Mouse (Mus musculus): ENCODE measurements around the gene Slc5a1. TPM values are rescaled to one million over a fixed set of nuclear protein-coding genes. Genes with fewer than 3 reads are reported as not detected.
A peak's percentile ranks its signal among the peaks of the same experiment; 100 is the strongest.

The Slc5a1 gene
- total RNA-seq (2022): not detected

DNA sequence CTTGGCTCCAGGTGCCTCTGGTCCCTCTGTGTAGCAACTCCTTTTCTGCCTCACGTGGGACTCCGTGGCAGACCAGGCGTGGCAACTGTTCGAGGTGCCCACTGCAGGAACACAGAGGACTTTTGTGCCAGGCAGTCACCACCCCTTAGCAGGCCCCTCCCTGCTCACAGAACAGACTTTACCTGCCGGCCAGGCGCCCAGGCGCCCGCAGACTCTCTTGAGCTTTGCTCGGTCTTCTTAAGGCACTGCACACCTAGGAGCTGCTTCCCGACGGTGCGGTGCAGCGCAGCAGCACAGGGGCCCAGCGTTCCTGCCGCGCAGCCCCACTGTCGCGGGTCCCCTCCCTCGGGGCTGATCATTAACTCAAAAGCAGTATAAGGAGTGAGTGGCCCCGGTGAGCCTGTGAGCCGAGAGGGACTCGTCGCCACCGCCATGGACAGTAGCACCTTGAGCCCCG, at the start of gene Slc5a1:
TSS of gene Slc5a1 (plus strand) at position 195 of the 457 bp plus-strand sequence.
- DNase-seq (ENCODE audit: low spot score in 2 of 2): no peak

DNA sequence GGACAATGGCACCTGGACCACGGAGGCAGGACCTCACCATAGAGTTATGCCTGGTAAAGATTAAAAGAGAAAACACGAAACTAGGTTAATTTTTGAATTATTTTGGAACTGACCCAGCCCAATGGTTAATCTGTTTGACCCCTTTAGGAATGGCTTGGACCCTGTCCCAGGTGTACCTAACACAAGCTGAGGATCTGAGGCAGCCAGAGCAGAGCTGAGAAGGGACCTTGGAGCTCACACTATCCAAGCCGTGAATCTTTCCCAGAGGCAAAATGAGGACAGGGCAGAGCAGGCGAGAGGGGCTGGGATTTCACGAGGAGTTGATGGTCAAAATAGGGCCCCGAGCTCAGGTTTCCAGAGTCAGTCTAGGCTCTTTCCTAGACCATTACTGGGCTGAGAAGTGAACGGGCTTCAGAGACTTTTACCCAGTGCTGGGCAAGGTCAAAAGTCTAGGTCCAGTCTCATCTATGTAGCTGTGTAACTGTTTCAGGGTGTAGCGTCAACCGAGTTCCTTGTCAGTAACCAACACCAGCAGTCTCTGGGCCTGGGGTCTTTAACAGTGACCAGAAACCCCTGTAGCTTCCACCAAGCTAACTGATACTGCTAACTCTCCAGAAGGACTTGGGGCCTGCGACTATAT, 47.8 kb upstream of the Slc5a1 start:
- DNase-seq (ENCODE audit: low spot score in 2 of 2): no peak

DNA sequence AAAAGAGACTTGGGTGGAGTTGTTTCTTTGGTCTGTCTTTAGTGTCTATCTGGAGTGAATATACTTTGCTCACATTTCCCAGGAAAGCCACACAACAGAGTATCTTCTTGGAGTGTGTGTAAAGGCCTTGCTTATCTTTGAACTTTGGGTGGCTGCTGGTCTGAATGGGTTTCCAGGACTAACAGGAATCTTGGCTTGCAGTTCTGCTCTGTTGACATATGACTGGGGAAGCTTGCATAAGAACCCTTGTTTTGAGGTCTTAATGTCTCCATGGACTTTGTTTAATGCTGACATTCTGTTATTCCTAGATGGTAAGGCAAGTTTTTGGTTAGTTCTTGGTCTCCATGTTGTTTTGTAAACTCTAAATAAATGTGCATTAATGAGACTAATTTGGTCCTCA, 33.9 kb upstream of the Slc5a1 start:
- no peak for DNase-seq (ENCODE audit: low spot score in 2 of 2)

DNA sequence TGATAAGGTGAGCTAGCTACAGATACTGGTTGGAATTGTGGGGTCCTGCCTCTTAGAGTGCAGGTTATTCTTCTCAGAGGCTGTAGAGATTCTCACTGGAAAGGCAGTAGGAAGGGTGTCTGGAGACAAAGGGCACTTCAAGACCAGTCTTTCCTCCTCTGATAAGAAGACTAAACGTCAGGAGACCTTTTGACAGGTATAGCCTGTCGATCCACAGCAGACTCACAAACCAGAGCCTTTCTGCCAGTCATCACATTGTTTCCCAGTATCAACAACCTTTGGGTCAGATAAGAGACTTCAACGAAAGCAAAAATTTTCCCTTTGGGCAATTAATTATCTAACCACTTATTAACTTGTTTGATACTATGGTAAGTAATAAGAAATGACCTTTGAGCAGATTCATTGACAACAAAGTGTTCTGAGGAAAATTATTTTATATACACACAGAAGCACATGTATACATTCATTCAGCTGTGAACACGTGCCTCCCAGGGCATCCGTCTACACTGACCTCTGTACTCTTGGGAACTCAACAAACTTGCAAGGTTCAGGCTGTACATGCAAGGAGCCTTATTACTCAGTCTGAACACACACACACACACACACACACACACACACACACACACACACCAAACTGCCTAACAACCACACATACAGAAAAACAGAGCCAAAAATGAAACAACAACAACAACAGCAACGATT, 27.4 kb upstream of the Slc5a1 start:
- DNase-seq (ENCODE audit: low spot score in 2 of 2): no peak

DNA sequence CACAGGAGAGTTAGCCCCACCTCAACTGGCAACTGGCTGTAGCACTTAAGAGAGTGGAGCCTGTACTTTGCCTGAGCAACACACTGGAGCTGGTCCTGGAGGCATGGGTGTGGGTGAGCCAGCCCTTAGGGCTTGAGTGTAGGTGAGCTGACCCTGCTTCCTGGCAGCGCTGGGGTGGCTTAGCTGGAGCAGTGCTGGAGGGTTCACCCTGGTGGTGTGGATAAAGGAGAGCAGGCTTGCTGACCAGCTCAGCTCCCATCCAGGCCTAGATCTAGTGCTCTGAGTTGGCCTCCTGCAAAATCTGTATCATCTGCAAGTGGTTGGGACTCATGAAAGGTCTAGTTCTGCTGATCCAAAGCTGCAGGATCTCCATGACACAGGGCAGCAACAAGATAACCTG, 21.1 kb upstream of the Slc5a1 start:
- no peak for DNase-seq (ENCODE audit: low spot score in 2 of 2)

DNA sequence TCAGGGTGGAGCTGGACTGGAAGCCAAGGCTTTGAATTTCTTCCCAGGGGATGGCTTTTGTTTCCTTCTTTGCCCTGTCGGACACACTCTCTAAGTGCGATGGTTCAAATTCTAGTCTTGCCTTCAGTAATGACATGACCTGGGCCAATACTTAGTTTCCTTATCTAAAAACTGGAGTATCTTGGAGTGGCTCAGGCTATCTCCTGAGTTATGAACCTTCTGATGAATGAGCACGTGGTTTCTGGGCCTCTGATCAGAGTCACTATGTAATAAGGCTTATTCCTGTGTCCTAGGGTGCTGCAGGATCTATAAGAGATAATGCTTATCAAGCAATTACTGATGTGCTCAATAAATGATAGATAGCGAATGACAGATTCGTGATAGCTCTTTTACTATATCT, 19.4 kb upstream of the Slc5a1 start:
- no peak for DNase-seq (ENCODE audit: low spot score in 2 of 2)

DNA sequence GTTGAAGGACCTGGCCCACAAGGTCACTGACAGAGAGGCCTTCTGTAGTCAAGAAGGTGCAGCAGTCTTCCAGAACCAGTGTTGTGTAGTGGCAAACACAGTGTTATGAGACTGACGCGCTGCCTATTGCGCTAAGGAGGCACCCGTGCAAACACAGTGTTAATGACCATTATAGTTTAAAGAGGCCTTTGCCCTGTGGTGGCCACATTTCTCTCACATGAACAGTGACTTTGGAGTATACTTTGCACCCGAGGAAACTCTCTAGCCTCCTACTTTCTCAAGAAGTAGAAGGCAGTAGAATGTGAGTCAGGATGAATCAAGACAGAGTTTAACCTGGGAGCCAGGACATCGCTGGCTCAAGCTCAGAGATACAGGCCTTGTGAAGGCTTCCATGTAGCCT, 12.7 kb upstream of the Slc5a1 start:
- no peak for DNase-seq (ENCODE audit: low spot score in 2 of 2)

DNA sequence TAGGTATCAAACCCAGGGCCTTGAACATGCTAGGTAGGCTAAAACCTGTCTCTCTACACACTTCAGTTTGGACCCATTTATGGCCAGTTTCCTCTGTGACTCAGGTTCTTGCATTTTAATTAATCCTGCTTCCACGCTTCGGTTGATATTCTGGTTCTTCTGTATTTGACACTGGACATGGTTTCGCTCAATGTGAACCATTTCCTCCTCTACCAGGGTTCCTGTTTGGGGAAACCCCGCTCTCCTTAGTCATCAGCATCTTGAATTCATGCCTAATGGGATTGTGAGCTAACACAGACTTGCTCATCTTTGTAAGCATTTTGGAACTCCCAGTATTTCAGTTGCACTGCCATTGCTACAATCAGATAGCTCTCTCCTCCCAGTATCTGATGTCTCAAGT, 8.7 kb upstream of the Slc5a1 start:
- DNase-seq (ENCODE audit: low spot score in 2 of 2): no peak

DNA sequence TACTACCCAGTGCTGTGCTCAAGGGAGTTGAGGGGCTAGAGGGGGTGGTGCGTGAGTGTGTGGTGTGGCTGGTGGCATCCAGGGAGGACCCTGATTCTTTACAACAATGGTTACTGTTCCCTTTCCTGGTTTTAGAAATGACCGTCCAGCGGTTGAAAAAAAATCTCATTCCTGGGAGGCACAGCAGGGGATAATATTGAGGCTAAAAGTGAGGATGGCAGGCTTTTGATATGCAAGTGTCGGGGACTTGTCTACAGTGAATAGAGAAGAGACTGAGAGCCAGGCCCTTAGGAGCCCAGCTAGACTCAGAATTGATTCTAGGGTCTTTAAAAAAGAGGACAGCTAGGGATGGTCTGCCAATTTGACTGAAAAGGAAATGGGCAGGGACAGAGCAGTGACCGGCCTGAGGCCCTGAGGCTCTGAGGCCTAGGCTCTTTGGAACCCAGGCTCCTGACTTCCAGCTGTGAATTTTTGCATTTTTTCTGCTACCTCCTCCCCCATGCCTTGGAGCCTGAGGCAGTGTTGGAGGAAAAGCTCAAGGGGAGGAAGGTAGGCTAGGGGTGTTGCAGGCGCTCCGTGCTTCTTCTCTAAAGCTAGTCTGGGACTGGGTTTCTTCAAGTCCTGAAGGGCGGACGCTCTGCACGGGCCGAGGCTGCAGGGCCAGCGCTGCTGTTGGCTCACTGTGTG, 1.5 kb upstream of the Slc5a1 start:
- DNase-seq (ENCODE audit: low spot score in 2 of 2): no peak

DNA sequence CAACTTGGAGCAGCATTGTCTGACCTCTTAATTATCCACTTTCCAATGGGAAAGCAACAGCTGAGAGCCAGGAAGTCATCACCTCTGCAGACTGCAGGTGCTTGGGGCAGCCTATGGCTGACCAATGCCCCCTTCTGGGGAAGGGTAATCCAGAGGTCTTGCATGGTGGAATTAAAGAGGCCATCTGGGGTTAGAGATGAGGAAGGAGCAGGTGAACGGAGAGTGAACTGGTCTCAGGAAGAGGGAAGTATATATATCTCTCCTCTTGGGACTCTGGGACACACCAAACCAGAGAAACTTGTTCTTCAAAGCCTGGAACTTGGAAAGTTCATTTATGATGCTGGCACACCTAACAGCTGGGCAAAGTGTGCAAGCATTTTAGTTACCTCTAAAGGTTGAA, 857 bp downstream of the Slc5a1 start:
- no peak for DNase-seq (ENCODE audit: low spot score in 2 of 2)

DNA sequence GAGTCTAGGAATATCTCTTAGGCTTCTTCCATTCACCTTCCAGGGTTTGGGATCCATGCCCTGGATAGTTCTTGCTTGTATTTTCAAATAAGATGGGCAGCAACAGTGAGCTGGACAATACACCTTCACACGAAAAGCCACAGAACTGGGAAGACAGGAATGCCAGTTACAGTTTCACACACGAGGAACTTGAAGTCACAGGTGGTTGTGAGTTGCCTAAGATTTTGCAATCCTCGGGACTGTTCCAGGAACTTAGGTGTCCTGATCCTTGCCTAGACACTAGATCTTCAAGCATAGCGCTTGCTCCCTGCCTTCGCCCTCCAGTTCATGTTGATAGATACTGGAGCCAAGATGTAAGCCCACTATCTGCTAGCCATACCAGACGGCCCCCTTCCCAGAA, 1.6 kb downstream of the Slc5a1 start:
- DNase-seq (ENCODE audit: low spot score in 2 of 2): no peak

DNA sequence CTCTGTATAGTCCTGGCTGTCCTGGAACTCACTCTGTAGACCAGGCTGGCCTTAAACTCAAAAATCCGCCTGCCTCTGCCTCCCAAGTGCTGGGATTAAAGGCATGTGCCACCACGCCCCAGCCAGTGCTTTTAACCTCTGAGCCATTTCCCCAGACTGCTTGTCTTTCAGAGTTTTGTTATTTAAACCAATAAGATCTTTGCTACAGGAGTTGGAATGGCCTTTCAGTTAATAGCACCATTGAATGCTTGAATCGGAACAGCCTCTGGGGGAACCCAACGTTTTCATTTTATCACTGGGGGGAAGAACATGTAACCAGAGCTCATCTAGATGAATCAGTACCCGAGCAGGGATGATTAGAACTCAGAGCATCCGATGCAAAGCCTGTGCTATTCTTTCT, 3.0 kb downstream of the Slc5a1 start:
- no peak for DNase-seq (ENCODE audit: low spot score in 2 of 2)

DNA sequence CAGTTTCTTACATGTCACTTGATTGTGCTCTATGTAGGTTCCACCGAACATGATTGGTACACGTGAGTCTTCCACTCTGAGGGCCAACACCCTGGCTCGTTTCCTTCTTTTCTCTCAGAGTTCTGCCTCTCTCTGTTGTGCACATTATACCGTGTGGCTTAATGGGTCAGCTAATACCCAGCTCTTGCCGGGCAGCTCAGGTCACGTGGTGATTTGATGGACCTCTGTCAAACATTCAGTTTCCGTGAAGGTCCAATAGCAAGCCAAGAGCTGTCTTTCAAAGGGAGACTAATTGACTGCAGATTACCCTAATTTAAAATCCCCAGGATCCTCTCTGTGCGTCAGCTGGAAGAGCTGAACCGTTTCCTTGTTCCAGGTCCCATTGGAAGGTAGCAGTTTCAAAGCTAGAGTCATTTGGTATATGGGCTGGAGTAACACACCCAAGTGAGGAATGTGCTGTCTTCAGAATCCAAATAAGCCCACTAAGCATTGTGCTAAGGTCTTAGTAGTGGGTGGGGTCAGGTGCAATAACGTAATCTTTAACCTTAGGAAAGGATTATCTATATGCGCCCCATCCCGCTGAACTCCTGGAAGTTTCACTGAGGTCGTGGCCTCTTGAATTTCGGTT, 3.9 kb downstream of the Slc5a1 start:
- DNase-seq (ENCODE audit: low spot score in 2 of 2): no peak

DNA sequence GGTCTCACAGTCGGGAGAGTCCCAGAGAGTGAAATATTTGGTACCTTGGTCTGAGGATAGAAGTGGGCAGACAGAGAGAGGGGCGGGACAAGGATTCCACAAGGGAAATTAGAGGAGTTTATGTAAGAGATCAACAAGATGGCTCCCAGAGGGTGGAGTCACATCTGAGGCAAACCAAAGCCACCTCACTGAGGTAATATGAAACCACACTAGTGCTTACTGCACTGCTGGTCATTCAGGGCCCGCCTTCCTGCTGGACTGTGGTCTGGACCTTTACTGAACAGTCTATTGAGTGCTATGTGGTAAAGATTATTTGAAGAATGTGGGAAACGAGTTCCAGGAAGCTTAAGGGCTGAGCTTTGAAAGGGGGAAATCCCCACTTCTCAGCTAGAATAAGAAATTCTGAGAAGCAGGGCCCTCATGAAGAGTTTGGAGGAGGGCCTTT, 17.9 kb downstream of the Slc5a1 start:
- DNase-seq (ENCODE audit: low spot score in 2 of 2): no peak

DNA sequence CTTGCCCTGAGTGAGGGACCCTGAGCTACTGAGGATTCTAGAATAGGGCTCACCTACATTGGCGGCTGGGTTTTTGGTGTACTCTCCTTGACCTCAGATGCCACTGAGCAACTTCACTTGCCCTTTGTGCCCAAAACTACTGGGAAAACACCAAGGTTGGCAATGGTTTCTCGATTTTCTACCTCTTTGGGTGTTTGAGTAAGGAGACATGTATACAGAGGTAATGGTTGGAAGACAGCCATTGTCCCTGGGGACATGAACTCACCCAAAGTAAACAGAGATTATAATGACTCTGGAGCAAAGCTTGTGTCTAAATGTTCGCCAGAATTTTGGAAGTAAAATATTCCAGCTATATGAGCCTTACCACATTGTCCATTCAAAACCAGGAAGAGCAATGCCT, 19.6 kb downstream of the Slc5a1 start:
- DNase-seq (ENCODE audit: low spot score in 2 of 2): no peak

DNA sequence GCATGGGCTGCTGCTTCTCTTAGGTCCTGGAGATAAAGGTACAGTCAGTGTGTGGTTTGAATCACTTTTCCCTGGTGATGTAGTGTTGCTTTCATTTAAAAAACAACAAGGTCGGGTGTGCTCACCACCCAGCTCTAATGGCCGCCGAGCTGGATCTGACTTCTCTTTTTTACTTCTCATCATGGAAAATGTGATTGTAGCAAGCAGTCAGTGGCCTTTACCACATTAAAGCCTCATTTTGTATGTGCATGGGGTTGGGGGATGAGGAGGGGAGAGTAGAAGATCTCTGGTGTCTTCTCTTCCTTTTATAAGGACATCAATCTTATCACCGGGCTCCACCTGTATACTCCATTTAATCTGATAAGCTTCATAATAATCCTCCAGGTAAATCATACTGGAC, 21.3 kb downstream of the Slc5a1 start:
- no peak for DNase-seq (ENCODE audit: low spot score in 2 of 2)

DNA sequence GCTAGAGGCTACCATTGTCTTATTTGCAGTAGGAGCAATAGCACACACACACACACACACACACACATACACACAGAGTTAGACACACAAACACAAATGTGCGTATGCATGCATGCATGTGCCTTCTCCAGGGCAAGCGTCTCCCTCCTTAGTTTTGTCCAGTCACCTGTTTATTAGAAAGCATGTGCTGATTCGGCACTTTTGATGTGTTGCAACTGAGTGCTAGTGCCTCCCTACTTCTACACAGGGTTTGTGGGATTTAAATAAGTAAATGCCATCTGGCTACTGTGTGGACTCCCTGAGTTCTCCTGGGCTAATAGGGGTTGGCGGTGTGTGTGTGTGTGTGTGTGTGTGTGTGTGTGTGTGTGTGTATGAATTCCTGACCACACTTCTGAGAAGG, 30.1 kb downstream of the Slc5a1 start:
- DNase-seq (ENCODE audit: low spot score in 2 of 2): no peak

DNA sequence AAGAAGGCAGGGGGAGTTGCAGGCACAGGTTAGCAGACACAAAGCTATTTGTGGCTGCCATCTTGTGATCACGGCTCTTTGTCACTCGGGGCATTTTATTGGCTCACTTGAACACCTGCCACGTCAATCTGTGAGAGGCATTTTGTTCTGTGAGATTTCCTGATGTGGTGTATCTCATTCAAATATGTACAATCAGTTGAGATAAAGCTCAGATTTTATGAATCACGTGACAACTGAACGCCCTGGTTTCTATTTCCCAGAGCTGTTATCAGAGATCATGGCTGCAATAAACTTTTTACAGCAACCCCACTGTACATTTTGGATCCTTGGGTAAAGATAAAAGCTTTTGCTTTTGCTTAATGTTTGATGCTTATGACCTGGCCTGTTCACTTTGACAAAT, 31.6 kb downstream of the Slc5a1 start:
- no peak for DNase-seq (ENCODE audit: low spot score in 2 of 2)

DNA sequence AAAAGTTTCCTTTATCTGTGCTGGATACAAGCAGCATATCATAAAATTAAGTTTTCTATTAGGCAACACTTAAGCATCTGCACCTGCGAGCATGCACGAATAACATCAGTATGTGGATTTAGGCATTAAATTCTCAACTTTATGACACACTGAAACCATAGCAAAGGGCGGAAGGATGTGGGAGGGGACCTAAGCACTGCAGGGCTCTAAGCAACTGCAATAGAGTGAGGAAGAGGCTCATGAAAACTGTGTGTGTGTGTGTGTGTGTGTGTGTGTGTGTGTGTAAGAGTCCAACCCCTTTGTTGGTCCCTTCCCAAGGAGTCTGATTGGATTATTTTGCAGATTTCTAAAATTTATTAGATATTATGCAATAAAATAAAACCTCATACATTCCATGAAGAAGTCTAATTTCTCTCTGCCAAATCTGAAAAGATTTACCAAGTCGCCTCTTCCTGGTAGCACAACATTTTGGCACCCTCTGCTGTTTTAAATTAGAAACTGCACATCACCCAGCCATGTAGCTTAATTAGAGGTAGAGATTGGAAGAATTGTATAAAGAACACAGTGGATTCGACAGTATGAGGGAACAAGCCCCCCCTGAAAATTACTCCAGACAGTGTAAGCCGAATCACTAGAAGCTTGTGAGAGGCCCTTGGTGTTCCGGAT, 38.9 kb downstream of the Slc5a1 start:
- DNase-seq (ENCODE audit: low spot score in 2 of 2): peak; percentile 9 to 21

DNA sequence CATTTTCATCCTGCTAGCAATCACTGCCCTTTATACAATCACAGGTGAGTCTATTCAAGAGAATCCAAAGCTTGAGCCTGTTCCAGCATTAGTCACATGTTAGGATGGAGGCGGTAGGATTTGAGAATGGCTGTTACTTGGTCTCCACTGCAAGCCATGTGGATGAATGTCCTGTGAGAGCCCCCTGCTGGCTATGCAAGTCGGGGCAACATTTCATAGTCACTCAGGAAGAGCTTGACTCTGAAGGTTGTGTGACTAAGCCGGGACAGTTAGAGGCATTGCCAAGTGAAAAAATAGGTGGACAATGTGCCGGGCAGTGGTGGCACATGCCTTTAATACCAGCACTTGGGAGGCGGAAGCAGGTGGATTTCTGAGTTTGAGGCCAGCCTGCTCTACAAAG, 40.0 kb downstream of the Slc5a1 start:
- DNase-seq (ENCODE audit: low spot score in 2 of 2): no peak

DNA sequence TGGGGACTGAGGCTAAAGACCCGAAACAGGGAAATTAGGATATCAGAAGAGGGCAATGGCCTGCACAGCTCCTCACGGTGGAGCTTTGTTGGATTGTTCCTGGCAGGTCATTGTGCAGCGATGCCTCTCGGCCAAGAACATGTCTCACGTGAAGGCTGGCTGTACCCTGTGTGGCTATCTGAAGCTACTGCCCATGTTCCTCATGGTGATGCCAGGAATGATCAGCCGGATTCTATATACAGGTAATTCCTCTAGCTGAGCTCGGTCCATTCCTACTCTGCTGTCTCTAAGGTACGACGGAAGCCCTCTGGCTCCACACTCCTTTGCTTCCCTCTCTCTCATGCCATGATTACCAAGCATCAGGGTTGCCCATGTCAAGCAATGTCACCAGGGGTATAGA, 42.8 kb downstream of the Slc5a1 start:
- DNase-seq (ENCODE audit: low spot score in 2 of 2): no peak

DNA sequence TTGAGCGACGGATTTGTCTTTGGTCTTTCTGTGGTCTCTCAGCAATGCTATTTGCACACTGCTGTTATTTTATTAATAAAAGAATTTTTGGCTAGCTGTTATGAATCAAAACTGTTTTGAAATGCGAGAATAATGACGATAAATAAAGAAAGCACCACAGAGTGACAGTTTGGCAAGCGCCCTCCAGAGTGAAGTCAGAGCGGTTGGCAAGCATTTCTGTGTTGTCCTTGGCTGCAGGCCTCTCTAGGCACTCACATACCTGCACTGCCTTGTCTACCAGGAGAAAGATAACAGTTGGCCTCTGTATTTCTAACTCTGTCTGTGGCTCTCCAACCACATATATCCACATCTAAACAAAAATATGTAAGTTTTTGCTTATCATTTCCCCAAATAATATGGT, 43.7 kb downstream of the Slc5a1 start:
- DNase-seq (ENCODE audit: low spot score in 2 of 2): no peak
